ENCODE assay signal across 22 mouse cellular contexts in genomic region chr5:52908246-52908645, GRCm38 (mm10).
DNase-seq lines count a peak whose midpoint lies in the region; ATAC-seq lines count a peak whose summit lies in the region.
"Had no signal": no experiment of that assay in that cellular context is flagged by ENCODE, and none has a peak within 500 bp of the region (broad histone marks: within the 10 kb centered on the region; RNA-seq: fewer than 3 reads in every experiment).

No protein-coding gene starts in this region.

- DNase-seq in frontal cortex, adult 2 months (ENCODE audit: extremely low spot score in 1 of 2, low spot score in 1 of 2), result peak; percentile 36 to 49
- DNase-seq in frontal cortex, postnatal 14 days (ENCODE audit: low spot score in 2 of 2), result no peak
- peak; percentile 16 for DNase-seq in right cerebral cortex, postnatal 25 days
- DNase-seq in right cerebral cortex, postnatal 4 days, result no peak
- peak; percentile 18 for DNase-seq in adrenal gland, postnatal 25 days
- peak; percentile 28 for DNase-seq in telencephalon, adult 2 months (ENCODE audit: low read depth, low spot score)
- DNase-seq in natural killer cell, adult 2 months (ENCODE audit: low spot score in 2 of 2), result no peak
- DNase-seq: cerebellum, adult 2 months; heart, postnatal 36 days; kidney, adult 18-20 months; kidney, postnatal 14 days; lung, adult 2 months; lung, postnatal 36 days; spleen, adult 18-20 months; thymus, postnatal 14 days had no signal

- no peak overlapping the region for H3K4me2 ChIP-seq in neural tube, embryonic 15.5 days
- H3K4me2 ChIP-seq: embryonic facial prominence, embryonic 12.5 days; heart, embryonic 13.5 days; hindbrain, embryonic 15.5 days; neural tube, embryonic 13.5 days had no signal

- H3K9me3 ChIP-seq in neural tube, embryonic 15.5 days (replicated peaks), result no peaks in the 10 kb centered on the region
- H3K9me3 ChIP-seq: embryonic facial prominence, embryonic 12.5 days; heart, embryonic 13.5 days; hindbrain, embryonic 15.5 days; midbrain, embryonic 10.5 days; neural tube, embryonic 13.5 days had no signal

- no peak overlapping the region for H3K27ac ChIP-seq in neural tube, embryonic 15.5 days (replicated peaks)
- H3K27ac ChIP-seq: embryonic facial prominence, embryonic 12.5 days; heart, embryonic 13.5 days; hindbrain, embryonic 15.5 days; midbrain, embryonic 10.5 days; neural tube, embryonic 13.5 days had no signal

- H3K9ac ChIP-seq in neural tube, embryonic 15.5 days (replicated peaks), result no peak overlapping the region
- H3K9ac ChIP-seq: embryonic facial prominence, embryonic 12.5 days; heart, embryonic 13.5 days; hindbrain, embryonic 15.5 days; neural tube, embryonic 13.5 days had no signal

- 91% methylated on average over 3 of the region's 3 CpGs for WGBS in neural tube, embryonic 15.5 days

- H3K36me3 ChIP-seq in neural tube, embryonic 15.5 days, result no peaks in the 10 kb centered on the region
- H3K36me3 ChIP-seq: embryonic facial prominence, embryonic 12.5 days; heart, embryonic 13.5 days; hindbrain, embryonic 15.5 days; midbrain, embryonic 10.5 days; neural tube, embryonic 13.5 days had no signal

- H3K4me3 ChIP-seq in neural tube, embryonic 15.5 days (replicated peaks), result no peak overlapping the region
- H3K4me3 ChIP-seq: embryonic facial prominence, embryonic 12.5 days; heart, embryonic 13.5 days; hindbrain, embryonic 15.5 days; midbrain, embryonic 10.5 days; neural tube, embryonic 13.5 days had no signal

- ATAC-seq in neural tube, embryonic 15.5 days (ENCODE audit: low FRiP score), result no peak
- ATAC-seq: CD4-positive, CD25-positive, alpha-beta regulatory T cell, adult 4 months had no signal

- no peaks in the 10 kb centered on the region for H3K27me3 ChIP-seq in neural tube, embryonic 15.5 days (replicated peaks)
- H3K27me3 ChIP-seq: embryonic facial prominence, embryonic 12.5 days; heart, embryonic 13.5 days; hindbrain, embryonic 15.5 days; neural tube, embryonic 13.5 days had no signal

- no peaks in the 10 kb centered on the region for H3K4me1 ChIP-seq in neural tube, embryonic 15.5 days
- H3K4me1 ChIP-seq: embryonic facial prominence, embryonic 12.5 days; hindbrain, embryonic 15.5 days; neural tube, embryonic 13.5 days had no signal

Comparison
In these comparisons a context has a peak if more than half of its experiments do, and no peak if none do; other contexts are left out.
1. DNase-seq: peak in frontal cortex, adult 2 months (2 of 2), right cerebral cortex, postnatal 25 days (single experiment), adrenal gland, postnatal 25 days (single experiment) and telencephalon, adult 2 months (single experiment); none in frontal cortex, postnatal 14 days (0 of 2), right cerebral cortex, postnatal 4 days (single experiment) and natural killer cell, adult 2 months (0 of 2).